Mouse (Mus musculus): ENCODE measurements at regions not wholly inside any gene's neighbourhood (a gene's known extent, or its start where the extent isn't known, plus 50 kb on each side); places are given as distances from the start of the nearest gene placed in this dataset.

DNA sequence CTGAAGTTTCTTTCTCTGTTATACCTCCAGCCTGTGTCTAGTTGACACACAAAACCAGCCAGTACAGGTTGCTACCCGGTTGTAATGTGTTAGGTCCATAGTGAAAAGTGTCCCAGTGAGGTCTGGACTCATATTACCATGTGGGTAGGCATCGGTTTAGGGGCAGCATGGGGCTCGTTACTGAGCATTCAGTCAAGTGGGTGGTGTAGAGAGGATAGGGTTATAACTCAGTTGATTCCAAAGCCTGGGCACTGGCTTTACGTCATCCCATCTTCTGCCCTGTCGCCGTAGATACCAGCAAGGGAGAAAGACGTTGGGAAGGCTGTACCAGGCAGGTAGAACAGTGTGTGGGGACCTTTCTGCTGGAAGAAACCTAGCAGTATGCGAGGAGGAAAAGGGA lies 129.2 kb upstream of the Slc38a2 start:
- DNase-seq (ENCODE audit: low spot score in 2 of 2) = no peak

DNA sequence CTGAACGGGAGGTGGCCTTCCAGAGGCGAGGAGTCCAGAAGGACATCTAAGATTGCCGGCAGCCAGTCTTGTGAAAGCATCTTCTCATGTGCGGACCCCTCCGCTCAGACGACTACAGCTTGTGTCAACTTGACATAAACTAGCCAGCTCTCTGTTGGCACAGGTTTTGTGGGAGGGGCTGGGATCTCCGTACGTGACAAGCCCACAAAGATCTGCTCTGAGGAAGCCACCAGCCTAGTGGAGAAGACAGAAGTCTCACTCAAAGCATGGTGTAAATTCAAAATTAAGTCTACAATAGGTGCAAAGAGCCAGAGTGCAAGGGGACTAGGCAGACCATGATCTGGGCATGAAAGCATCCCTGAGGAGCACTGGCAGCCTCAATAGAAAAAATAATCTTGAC lies 128.4 kb upstream of the Slc38a2 start:
- DNase-seq (ENCODE audit: low spot score in 2 of 2) = no peak

DNA sequence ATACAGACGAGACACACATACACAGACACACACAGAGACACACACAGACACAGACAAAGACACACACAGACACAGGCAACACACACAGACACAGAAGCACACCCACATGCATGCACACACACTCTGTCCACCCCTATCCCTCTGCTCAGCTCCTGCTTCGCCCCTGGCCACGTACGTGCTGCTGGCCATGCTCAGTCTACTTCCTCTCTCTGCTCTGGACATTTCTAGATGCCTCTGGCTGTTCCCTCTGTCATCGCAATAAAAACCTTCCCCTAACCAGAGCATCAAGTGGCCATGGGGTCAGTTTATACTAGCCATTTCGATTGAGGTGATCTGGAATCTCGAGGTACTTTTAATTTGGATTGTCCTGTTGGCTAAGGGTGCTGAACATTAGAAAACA lies 118.9 kb upstream of the Slc38a2 start:
- DNase-seq (ENCODE audit: low spot score in 2 of 2) = no peak

DNA sequence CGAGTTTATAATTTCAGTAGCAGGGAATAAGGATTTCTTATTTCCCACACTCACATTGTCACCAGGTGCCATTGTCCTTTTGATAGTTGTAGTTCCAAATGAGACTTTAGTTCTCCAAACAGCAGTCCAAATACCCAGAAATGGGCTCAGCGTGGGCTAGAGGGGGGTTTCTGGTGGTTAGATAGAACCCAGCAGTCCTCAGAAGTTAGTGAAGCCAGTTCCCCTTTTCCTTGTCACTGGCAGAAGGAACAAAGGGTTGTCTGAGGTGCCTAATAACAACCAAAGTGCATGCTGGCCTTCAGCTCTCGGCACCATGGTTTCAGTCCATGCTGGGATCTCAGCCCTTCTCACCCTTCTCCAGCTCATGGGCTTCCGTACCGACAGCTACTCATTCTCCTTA lies 118.1 kb upstream of the Slc38a2 start:
- no peak for DNase-seq (ENCODE audit: low spot score in 2 of 2)

DNA sequence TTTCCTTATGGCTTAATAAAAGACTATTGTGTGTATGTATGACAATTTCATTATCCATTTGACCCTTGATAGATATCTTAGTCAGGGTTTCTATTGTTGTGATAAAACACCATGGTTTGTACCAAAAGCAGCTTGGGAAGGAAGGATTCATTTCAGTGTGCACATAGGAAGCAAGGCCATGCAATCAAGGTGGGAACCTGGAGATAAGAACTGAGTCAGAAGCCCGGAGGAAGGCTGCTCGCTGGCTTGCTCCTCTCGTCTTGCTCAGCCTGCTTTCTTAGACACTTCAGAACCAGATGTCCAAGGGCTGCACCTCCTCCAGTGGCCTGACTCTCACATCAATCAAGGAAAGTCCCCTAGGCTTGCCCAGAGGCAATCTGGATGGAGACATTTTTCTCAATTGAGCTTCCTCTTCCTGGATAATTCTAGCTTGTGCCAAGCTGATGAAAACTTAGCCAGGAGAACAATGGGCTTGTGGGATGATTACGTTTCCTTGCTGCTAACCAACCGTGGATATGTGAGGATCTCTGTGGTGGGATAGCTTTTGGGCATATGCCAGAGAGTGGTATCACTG lies 117.6 kb upstream of the Slc38a2 start:
- no peak for DNase-seq (ENCODE audit: low spot score in 2 of 2)

DNA sequence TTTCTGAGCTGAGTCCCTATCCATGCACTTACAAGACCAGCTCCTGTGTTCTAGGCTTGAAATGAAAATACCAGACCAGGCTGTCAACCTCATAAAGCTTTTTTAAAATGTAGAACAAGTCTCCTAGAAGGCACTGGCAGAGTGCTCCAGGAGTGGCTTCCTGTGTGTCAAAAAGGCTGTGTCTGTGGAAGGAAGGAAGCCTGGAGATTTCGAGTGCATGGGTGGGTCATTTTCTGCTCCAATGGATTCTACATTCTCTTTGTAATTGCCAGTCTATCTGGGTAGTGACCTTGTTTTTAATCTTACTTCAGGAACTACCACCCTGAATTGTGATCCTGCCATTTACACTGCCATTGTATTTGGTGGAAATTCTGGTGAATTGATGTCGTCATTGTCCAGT lies 113.9 kb upstream of the Slc38a2 start:
- DNase-seq (ENCODE audit: low spot score in 2 of 2) = no peak

DNA sequence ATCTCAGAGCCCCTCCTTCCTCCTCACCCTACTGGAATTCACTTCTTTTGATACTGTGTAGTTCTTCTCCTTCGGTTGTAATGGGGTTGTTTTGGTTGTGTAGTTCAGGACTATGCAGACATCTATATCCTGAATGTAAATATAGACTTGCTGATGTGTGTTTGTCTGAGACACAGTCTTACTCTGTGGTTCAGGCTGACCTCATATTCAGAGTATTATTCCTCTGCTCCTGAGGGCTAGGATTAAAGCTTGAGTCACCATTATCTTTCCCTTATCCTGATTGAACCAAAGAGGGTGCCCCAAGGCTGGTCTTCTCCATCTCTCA lies 103.2 kb upstream of the Slc38a2 start:
- no peak for DNase-seq (ENCODE audit: low spot score in 2 of 2)

DNA sequence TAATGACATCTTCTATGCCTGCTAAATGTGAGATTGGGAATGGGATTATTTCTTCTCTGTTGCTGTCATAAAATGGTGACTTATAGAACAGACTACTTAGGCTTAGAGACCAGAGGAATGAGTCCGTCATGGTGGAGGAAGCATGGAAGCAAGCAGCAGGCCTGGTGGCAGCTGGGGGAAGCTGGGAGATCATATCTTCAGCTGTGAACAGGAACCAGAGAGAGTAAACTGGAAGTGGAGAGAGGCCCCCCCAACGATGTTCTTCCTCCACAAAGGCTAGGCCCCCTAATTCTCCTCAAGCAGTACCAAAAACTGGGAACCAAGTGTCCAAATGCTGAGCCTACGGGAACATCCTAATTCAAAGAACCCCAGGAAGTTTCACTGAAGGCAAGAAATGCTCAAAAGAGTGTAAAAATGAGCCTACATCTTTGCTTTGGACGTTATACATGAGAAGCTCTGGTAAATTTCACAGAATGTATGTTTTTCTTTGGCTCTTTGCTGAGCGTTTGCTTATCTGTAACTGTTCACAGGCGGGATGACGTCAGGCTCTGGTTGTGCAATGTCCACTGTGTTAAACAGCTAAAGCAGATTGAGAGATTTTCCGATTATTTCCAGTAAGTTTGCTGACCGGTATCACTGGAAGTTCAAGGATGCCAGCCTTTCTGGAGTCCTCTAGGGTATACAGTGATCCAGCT lies 102.7 kb upstream of the Slc38a2 start:
- peak in 1 of 2 experiments; percentile 72 for DNase-seq (ENCODE audit: low spot score in 2 of 2)

DNA sequence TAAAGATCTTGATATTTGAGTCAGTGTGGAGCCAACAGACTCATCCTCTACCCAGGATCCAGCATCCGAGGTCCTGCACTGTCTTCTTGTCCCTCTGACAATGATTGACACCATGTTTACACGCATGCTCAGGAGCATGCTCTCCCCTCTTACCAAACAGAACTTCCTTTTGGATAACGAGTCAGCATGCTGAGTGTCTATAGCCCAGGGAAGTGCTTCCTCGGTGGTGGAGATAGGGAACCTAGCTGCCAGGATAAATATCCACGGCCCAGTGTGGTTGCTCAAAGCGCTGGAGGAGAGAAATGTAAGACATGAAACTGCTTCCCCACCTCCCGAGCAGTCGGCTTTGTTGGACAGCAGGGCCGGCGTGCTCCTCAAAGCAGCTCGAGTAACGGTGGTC lies 99.7 kb upstream of the Slc38a2 start:
- no peak for DNase-seq (ENCODE audit: low spot score in 2 of 2)

DNA sequence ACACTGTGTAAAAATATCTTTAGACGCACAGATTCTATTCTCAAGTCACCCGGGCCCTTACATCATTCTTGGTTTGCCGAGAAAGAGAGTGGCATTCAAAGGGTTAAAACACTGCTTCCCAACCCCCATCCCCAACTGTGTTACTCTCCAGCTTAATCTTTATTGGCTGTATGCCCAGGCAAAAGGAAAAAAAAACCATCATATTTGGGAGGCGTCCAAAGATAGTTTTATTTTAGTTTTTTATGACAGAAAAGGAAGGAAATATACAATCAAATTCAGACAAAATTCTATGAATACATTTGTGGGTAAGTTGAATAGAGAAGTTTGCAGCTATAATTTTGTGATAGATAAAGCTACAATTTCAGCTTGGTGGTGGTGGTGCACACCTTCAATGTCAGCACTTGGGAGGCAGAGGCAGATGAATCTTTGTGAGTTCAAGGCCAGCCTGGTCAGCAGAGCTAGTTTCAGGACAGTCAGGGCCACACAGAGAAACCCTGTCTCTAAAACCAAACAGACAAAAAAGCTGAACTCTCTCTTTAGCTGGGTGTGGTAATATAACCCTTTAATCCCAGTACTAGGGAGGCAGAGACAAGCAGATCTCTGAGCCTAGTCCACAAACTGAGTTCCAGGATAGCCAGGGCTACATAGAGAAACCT lies 98.2 kb upstream of the Slc38a2 start:
- no peak for DNase-seq (ENCODE audit: low spot score in 2 of 2)

DNA sequence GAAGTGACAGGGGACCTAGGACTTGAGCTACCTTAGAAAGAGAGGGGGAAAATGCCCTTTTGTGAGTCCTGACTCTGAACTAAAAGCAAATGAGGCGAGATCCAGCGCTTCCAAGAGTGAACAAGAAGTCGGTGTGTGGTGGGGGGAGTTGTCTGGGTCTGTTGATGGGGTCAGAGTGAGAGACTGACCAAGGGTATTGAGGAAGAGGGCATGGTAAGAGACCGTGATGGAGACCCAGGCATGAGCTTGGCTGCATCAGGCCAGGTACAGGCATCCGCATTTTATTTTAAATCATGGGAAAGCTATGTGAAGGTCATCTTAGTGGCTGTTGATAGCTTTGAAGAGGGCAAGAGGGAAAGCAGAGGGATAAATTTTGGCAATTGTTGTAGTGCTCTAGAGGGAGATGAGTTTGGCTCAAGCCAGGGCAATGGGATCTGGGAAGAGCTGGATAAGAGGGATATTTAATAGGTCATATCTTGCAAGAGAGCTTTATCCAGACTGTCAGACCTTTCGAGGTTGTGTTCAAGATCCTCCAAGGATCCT lies 94.7 kb upstream of the Slc38a2 start:
- peak in 1 of 2 experiments; percentile 9 for DNase-seq (ENCODE audit: low spot score in 2 of 2)

DNA sequence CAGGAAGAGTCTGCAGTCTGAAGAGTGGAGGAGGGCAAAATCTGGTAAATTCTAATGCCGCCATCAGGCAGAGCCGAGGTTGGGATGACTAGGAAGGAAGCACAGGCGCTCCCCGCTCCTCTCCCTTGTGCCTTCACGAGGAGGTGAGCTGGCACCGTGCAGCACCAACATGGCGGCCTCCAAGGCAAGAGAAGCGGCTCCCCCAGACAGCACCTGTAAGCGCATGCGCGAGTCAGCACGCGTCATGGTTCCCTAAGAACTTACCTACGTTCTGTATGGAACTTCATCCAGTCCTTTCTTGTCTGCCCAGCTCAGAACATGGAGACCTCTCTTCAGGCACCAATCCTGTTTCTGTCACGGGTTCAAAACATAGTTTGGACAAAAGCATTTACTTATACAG lies 93.7 kb upstream of the Slc38a2 start:
- peak in 1 of 2 experiments; percentile 13 for DNase-seq (ENCODE audit: low spot score in 2 of 2)

DNA sequence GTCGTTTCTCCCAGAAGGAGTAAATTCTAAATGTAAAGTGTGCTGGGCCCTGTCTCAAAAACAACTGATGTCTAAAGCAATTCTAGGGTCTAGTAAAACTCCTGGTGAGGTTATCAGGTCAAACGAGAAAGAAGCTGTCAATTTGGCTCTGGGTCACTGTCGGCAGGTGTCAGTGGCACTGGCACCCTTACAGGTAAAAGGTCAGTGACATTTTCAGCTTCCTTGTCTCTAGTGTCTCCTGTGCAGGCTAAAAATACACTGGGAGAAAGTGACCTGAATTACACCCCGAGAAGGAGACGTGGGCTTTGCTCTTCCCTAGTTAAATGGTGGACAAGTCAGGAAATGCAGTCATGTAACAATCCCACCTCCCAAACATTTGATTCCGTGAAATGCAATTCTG lies 91.8 kb upstream of the Slc38a2 start:
- no peak for DNase-seq (ENCODE audit: low spot score in 2 of 2)

DNA sequence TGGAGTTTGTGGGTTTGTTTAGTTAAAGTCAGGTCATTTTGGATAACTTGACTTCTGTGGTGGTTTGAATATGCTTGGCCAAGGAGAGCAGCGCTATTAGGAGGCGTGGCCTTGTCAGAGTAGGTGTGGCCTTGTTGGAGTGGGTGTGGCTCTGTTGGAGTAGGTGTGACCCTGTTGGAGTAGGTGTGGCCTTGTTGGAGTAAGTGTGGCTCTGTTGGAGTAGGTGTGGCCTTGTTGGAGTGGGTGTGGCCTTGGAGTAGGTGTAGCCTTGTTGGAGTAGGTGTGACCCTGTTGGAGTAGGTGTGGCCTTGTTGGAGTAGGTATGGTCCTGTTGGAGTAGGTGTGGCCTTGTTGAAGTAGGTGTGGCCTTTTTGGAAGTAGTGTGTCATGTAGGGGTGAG lies 88.4 kb upstream of the Slc38a2 start:
- DNase-seq (ENCODE audit: low spot score in 2 of 2) = peak in 1 of 2 experiments; percentile 10

DNA sequence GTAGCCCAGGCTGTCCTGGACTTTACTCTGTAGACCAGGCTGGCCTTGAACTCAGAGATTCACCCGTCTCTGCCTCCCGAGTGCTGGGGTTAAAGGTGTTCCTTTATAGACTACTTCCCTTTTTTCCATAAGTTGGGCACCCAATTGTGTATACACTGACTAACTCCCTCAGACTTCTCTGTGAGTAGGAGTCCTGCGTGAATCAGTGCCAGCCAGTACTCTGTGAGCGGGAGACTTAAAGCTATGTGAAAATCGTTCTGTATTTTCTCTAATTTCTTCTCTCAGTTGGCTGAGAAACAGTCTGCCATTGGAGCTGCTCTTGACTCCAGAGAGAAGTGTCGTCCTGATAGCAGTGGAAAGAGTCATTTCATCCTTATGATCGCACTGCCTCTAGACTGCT lies 85.0 kb upstream of the Slc38a2 start:
- DNase-seq (ENCODE audit: low spot score in 2 of 2) = peak in 1 of 2 experiments; percentile 2

DNA sequence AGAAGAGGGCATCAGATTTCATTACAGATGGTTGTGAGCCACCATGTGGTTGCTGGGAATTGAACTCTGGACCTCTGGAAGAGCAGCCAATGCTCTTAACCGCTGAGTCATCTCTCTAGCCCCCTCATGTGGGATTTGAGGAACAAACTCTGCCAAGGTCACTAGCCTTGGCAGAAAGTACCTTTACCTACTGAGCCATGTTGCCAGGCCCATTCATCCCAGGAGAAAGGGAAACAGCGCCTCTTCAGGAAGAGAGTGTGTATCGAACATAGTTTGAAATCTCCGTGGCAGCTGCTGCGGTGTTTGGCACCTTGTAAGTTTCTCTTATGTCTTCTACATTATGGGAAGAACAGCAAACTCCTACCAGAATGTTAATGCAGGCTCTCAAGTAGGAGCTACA lies 82.0 kb upstream of the Slc38a2 start:
- no peak for DNase-seq (ENCODE audit: low spot score in 2 of 2)

DNA sequence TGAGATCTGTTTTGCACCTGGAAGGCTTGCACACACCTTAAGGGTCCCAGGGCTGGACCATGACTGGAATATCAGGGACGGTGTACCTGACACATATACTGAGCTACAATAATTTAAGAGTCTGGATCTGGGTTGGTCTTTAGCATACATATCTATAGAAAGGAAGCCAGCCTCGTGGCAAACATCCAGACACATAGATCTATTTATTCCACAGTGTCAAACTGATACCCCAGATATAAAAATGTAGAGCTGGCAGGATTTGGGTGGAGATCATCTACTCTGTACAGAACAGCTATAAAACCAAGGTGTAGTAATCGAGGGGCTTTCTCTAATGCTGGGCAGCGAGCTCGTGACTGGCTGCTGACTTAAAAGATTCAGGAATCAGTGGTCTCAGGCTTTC lies 81.1 kb upstream of the Slc38a2 start:
- DNase-seq (ENCODE audit: low spot score in 2 of 2) = no peak

DNA sequence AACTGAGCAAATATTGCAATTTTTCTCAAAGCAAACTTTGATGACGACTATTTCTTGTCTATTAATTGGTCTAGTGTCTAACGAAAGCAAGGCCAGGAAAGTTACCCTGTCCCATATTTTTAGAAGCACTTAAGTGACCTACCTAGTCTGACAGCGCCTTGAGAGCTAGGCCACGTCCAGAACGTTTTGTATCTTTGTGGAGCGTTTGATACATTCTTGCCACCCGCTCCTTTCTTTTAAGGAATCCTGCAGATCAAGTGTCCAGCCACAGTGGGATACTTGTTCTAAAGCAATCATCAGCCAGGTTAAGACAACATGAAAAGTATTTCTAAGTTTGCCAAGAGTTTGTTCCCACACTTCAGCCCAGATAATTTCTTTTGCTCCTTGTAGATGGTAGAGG lies 79.8 kb upstream of the Slc38a2 start:
- DNase-seq (ENCODE audit: low spot score in 2 of 2) = no peak

DNA sequence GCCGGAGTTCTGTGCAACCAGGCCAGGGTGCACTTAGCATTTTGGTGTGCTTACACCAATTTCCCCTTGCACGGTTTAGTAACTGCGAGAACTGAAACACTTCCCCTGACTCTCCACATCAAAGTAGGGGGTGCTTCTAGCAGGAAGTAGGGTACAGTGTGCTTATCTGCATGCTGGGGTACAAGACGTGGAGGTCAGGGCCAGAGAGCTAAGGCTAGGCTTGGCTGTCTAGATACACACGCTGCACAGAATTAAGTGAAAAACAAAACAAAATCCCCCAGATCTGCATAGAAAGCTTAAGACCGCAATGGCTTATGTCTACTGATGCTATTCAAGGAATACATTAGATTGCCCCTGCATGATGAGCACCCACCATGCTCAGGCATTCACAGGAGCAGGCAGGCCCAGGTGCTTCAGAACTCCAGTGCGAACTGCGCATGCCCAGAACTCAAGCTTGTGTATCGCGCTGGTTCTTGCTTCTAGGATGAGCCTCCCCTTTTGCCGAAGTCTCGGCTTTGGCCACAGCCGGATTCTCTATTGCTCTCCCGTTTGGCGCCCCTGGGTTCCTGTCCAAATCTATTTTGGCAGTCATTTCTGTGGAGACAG lies 78.9 kb upstream of the Slc38a2 start:
- DNase-seq (ENCODE audit: low spot score in 2 of 2) = peak in 1 of 2 experiments; percentile 39

DNA sequence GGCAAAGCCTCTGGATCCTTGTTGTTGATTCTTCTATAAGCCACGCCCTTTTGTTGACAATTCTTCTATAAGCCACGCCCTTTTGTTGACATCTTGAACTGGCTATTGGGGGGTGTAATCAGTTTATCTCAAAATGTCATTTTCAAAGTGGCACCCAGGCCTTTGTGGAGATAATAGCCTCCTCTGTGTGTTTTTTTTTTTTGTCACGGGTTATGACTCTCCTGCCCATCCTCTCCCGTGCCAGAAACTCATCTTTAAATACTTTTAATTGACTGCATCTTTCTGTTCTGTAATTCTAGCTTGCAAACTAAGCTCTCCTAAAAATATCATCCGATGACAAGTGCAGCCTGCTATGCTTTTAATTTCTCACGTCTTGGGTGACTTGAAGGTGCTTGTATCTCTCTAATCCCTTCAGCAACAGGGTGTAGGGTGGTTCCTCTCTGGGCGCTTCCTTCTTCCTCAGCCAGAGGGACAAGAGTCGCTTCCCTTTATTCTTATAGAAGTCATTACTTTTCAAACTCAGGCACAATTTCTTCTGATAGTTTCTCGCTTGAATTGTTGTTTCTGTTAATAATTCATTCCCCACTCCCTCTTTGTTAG lies 77.0 kb upstream of the Slc38a2 start:
- no peak for DNase-seq (ENCODE audit: low spot score in 2 of 2)

DNA sequence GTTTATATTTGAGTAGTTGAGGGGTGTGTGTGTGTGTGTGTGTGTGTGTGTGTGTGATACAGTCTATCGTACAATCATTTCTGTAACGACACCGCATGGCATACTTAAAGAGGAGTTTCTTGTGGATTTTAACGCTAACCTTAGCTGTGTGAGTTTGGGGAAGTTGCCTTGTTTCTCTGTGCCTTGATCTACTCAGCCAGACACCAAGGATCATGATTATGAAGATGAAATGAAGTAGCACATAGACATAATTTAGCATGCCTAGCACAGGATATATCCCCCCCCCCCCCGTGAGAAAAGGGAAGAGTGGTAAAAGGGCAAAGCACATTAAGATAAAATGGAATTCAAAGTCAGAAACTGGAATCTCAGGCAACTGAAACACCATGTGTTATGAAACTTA lies 75.6 kb upstream of the Slc38a2 start:
- no peak for DNase-seq (ENCODE audit: low spot score in 2 of 2)

DNA sequence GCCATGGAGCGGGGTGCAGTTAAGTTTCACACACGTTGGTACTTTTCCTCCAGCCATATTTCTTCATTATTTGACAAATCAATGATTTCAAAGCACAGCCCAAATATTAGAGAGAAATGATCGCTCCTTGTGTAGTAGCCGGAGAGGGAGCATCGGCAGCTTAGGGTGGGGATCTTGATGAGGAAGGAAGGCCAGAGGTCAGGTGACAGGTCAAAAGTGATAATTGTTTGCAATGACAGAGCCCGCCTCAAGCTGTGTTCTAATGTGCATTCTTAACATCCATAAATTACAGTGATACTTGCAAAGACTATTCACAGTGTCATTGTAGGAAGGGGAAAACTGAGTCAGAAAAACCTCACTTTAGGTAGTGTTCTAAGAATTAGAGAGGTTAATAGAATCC lies 75.1 kb upstream of the Slc38a2 start:
- no peak for DNase-seq (ENCODE audit: low spot score in 2 of 2)
